Mouse (Mus musculus) gonadal fat pad, adult 2 months (tissue): Measurements from ENCODE around the gene Stk11. TPM values are rescaled to one million over a fixed set of nuclear protein-coding genes. Genes with fewer than 3 reads are reported as not detected.
"Not testable (repeated sequence)": the region's sequence is repeated elsewhere in the genome, so short reads cannot be mapped to it uniquely, and the experiment has no call there.

Experiments used
- DNase-seq: peaks from one replicate; pipeline ENCODE4 v3.0.0-alpha.2; 2012; ENCODE audit warnings: low read depth
- polyA plus RNA-seq: library from polyadenylated mRNA; depleted of rRNA; stranded (reverse); fragments of >200 nt; gene quantifications from 2 replicates; pipeline ENCODE4 v1.2.3, GENCODE M21; 2012

The Stk11 gene
- polyA plus RNA-seq, 1 experiment, result 108 TPM

DNA sequence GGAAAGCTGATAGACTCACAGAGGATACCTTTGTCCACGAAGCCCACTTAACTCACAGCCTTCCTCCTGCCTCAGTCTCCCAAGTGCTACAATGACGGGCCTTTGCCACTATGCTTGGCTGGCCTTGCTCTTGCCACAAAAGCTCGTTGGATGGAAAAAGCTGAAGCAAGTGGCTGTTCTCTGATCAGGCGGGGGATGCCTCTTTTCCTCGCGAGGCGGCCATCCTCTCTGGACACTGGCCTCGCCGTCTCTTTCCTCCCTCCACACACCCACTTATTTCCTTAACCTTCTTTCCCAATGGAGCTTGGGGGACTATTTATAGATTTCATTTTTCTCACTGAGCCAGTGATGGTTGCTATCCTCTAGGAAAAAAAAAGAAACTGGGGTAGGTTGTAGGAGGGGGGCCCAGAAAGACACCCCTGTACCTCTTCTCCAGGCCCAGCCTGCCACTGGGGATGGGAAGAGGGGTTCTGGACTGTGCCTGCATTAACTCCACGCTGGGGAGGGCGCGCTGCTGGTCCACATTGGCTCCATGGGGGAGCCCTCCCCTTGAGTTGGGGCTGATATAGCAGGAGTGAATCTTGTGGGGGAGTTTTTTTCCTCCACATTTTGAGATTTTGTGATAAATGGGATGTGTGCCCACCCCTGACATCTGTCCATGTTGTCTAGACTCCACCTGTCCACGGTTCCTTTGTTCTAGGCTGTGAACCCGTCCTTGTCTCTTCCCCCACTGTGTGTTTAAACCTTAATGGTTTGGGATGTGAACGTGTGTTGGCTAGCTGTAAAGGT is 41.7 kb downstream of the Stk11 start:
- no peak for DNase-seq

DNA sequence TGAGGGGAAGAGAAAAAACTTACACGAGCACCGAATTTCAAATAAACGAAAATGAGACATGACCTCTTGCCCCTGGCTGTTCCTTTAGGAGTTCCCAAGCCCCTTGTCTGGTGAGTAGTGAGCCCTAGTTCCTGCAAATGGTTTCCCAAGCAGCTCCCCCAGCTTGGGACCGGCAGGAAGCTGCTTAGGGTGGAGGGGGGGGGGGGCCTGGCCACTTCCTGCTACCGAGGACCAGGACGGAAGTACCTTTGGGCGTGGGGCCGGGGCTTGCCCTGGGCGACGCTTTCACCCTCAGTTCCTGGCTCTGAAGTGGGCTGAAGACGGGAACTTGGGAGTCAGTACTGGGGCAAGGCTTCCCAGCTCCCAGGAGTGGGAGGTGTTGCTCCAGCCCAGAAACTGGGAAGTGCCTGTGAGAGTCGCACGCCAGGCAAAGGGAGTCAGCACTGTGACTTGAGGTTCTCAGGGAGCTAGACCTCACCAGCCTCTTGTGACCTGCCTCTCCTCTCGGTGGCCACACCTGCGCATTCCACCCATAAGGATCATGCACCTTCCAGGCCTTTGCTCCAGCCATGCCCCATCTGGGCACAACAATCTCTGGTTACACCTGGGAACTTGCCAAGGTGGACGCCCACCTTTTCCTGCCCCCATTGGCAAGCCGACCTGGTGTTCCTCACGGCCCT is 42.8 kb downstream of the Stk11 start:
- no peak for DNase-seq

DNA sequence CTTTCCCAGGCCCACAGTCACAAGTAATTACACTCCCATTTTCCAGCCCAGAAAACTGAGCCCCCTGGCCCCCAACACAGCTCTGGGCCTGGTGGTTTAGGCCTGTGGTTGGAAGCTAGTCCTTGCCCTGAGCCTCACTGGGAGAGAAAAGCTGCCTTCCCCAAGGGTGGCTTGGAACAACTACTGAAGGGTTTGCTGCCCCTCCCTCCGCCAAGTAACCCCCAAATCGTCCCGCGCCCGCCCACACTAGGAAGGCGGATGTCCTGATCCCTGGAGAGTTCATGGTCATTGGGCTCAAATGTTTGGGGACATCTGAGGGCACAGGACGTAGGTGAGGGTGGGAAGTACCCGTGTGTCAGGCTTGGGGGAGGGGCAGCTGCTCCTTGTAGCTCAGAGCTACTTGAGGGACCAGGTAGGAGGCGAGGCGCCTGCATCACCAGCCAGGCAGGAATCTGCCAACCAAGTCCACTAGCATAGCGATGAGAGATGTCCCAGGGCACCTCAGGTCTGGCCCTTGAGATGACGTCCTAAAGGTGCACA is 43.5 kb downstream of the Stk11 start:
- DNase-seq, result no peak

DNA sequence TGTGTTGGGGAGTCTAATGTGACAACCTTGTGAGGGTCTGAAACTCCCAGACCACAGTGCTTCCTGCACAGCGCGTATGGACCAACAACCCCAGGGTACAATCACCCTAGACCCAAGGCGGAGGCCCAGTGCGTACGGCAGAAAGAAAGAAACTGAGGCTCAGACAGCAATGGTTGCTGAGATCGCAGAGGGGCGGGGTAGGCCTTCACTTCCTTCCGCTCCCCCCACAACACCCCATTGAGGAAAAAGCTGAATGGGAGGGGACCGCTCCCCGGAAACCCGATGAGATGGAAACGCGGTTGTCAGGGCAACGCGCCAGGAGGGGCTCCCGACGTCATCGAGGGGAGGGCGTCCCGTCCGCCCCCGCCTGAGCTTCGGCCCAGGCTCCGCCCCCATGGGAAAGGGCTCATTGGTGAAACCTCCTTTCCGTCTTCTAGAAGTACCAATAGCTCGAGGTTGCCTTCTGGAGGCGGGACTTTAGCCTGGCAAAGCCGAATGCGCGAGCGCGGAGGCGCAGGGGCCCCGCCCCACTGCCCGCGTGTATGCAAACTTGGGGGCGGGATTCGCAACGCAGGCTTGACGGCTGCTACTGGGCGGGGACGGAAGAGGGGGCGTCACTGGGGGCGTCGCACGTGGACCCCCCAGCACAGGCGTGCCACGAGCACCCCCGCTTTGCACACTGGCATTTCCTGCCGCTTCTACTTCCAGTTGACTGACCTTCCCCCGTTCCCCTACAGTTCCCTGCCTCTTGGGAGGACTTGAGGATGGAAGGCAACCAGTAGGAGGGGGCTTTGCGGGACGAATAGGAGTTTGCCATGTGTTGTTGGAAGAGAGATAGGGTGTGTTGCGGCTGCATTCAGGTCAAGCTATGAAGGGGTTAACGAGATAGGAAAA is 44.2 kb downstream of the Stk11 start:
- no peak for DNase-seq

DNA sequence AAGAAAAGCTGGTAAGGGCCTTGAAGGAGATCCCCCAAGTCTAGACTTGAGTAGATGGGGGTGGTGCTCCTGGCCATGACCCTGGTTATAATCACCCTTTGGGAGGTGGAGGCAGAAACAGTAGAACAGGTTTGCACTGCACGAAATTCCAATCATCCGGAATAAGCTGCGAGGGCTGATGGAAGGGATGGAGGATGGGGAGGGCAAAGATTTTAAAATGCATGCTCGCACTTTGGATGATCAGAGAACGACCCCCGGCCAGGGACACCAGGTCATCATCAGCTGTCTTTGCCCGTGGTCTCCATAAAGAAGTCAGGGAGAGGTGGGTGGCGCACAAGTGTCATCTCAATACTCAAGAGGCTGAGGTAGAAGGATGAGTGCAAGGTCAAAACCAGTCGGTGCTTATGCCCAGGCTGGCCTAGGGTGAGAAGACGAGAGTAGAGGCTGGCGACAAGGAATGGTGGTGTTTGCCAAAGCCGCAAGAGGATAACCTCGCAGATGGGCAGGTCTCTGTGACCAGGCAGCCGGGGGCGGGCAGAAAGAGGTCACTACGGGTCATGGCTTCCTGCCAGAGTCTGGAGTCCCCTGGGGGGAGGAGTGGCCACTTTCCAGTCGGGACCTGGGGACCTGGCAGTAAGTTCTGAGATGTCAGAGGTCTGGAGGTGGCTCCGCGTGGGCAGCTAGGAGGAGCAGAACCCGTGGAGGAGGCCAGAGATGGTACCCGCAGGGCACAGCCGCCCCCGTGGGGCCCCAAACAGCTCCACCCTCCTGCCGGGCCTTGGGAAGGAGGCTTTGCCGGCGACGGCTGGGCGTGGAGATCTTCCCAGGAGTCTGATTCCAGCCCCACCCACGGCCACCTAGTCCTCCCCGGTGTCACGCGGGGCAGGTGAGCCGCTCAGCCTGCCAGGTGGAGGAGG is 45.1 kb downstream of the Stk11 start:
- DNase-seq, result no peak

DNA sequence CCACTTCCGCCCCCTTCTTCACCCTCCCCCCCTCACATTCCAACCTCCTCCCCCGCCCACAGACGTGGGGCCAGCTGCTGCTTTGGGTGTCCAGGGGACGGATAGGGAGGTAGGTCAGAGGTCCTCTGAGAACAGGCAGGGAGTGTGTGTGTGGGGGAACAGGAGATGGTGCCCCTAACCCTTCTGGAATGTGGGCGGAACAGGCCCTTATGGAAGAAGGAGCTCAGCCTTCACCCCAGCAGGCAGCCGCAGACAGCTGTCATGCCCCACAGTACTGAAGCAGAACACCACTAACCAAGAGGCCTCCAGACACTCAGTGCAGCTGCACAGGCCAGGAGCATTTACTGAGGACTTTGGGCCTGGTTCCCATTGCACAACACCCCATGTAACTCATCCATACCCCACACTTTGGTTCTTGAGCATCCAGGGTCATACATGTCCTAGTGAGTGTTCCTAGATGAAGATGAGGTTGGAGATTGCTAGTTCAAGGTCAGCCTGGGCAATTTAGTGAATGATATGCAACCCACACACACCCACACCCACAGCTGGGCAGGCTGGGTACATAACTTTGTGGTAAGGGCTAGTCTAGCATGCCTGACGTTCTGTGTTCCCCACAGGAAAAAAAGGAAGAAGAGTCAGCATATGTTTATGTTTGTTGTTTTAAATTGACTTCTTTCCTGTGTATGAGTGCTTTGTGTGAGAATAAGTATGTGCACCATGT is 46.1 kb downstream of the Stk11 start:
- DNase-seq, result no peak

DNA sequence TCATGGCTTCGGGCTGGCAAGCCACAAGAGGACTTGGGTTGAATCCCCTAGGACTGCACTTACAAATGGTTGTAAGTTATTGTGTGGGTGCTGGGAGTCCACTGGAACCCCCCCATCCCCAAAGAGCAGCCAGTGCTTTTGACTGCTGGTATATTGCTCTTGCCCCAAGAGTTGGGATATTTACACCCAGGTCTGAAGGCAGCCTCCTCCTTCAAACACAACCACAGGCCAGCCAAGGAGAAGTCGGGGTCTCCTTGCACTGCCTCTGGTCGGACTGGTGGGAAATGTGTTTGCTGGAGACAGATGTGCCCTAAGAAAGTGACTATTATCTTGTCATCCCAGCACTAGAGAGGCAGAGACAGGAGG is 46.6 kb downstream of the Stk11 start:
- no peak for DNase-seq

DNA sequence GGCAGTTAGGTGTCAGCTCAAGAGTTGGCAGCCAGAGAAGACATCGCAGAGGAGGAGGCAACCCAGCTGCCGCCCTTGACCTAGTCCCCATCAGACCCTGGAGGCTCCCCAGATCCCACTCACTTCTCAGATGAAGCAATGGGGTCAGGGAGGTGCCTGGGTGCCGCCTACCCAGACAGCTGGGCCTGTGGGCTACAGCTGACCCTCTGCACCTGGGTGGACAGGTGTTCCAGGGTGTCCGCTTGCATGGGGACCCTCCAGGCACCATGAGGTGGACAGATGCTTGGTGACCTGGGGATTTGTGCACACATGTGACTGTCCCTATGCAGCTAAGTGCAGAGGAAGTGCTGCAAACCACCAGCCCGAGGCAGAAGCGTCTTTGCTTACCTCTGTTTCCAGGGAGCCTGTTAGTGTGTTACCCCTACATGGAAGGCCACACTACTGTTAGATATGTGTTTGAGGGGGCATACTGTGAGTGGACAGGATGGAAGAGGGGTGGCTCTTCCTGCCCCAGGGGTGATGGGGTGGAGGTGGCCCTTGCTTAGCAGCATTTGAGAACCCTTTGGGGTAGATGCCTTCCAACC is 47.2 kb downstream of the Stk11 start:
- DNase-seq, result no peak

DNA sequence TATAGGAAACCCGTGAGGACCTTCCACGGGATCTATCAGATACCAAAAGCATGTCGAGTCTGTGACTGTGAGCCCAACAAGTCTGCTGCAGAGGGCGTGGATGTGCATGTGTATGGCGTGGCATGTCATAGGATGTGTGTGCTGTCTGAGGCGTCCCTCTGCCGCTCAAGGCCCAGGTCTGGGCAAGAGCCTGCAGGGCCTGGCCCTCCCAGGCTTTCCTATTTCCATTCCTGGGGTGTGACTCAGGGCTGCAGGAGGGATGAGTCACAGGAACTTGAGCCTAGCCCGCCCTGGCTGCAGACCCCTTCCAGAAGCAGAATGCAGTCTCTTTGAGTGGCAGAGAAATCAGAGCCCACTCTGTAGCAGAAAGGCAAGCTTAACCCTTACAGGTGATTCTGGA is 48.1 kb downstream of the Stk11 start:
- DNase-seq, result no peak

DNA sequence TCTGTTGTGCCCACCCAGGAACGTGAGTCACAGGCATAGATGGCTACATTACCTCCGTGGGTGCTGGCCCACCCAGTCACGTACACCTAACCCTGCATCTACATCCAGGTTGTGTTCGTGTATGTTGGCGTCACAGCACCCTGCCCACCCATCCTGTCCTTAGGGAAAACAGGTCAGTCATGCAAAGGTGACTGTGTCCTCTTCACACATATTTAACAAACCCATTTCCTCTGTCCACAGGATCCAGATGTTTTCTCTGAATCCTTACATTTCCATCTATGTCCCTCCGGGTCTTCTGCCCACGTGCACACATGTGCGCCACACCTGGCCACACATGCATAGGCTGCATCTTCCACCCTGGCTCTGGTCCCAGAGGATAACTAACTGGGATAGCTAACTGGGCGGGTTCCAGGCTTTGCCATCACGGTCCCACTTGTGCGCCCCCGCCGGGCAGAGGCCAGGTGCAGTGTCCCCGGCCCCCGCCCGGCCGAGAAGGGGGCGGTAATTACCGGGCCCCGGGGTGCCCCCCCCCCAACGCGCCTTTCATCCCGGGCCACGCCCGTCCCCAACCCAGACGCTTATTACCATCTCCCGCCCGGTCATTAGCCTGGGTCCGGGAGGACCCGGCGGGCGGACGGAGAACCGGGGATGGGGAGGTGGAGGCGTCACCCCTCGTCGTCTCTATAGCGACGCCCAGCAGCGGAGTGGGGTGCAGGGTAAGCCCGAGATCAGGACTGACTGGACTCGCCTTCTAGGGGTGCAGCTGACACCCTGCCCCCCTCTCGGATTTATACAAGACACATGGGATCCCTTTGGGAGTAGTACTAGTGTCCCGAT is 48.8 kb downstream of the Stk11 start:
- DNase-seq, result no peak

DNA sequence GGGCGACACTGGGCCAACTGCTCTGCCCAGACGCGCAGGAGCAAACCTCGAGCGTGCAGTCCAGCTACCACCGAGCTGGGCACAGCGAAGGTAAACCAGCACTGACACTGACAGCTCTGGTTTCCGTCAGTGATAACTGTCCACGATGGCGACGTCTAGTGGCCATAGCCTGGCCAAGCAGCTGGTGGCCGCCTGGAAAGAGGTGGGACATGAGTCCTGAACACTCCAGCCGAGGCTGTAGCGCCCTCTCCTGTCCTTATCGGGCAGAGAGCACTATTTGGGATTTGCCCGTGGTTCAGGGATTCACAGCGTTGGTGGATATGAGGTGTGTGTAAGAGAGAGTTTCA is 49.4 kb downstream of the Stk11 start:
- no peak for DNase-seq

DNA sequence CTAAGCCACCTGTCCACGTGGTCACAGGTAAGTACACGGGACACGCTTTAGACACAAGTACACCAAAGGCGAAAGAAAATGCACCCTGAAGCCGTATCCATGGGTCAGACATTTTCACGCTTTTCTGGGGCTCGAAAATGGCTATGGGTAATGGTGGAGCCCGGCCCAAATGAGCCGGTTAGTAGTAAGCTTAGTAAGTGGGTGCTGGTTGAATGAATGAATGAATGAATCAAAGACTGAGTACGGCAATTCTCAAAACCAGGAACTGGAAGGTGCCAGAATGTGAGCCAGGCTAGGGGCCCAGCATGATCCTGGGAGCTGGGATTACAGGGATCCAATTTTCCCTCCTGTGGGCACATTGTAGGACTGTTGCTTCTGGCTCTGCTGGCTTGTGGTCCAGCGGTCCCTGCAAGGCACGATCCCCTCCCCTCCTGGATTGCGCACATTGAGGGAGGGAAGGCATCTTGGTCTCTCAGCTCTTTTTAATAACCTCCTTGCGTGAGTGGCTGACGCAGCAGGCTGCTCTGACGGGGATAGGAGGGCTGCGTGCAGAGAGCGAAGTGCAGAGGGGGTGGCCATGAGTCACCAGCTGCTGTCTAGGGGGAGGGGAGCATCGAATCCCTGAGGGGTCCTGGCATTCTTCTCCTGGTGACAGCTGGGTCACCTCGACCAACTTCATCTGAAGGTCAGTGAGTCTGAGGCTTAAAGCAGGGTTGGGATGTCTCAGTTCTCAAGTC is 50.0 kb downstream of the Stk11 start, which contains the start of gene Cirbp:
Gene Cirbp, plus strand, starts transcription at position 594 of the 737 bp plus-strand sequence.
- no peak for DNase-seq

DNA sequence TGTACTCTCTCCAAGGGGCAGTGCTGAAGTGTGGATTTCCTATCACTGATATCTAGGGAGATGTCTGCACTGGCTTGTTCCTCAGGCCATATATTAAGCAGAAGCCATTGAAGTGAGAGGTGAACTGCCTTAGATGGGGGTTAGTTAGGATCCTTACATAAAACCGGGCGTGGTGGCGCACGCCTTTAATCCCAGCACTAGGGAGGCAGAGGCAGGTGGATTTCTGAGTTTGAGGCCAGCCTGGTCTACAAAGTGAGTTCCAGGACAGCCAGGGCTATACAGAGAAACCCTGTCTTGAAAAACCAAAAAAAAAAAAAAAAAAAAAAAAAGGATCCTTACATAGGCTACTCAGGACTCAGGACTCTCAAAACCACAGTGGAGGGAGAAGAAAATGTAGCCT is 50.5 kb downstream of the Stk11 start:
- DNase-seq, result not testable (repeated sequence)

DNA sequence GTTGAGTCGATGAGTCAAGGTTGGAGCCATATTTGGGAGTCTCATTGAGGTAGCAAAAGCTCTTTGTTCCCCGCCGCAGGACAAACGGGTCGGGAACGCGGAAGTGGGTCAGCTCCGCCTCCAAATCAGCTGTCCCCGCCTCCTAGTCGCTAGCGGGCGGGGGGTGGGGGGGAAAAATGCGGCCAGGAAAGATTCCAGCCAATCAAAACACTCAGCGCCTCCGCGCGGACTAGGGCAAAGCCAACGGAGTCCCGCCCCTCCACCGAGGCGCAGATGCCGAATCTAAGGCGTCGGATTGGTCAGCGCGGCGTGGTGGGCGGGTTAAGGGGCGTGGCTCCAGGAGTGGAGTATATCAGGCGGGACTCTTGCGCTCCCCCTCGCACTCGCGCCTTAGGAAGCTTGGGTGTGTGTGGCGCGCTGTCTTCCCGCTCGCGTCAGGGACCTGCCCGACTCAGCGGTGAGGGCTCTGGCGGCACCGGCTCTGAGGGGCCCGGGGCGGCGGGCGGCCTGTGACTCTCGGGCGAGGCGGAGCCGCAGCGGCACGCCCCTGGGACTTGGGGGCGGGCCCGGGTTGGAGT is 51.9 kb downstream of the Stk11 start:
- no peak for DNase-seq

DNA sequence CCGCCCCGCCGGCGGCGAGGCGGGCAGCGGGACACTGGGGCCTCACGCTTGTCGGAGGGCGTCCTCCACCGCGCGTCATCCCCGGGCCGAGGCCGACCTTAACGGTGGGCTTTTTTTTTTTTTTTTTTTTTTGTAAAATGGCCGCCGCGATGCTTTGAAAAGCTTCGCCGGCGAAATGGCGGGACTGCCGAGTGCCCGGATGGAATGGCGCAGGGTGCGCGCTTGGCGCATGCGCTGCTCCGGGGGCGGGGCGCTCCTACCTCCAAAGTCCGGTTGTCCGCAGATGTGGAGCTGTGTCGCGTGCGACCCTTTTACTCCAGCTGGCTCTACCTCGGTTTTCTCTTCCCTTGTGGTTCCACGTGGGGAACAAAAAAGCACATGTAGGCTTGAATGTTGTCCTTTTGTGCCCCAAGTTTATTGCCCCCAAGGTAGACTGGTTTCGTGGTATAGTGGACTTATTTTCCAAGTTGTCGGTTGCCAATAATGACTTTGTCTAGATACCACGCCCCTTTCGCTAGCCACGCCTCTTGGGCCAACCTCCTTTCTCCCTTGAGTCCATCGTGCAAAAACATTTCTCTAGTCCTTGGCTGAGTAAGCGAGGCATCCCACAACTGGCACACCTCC is 52.5 kb downstream of the Stk11 start:
- DNase-seq, result no peak

DNA sequence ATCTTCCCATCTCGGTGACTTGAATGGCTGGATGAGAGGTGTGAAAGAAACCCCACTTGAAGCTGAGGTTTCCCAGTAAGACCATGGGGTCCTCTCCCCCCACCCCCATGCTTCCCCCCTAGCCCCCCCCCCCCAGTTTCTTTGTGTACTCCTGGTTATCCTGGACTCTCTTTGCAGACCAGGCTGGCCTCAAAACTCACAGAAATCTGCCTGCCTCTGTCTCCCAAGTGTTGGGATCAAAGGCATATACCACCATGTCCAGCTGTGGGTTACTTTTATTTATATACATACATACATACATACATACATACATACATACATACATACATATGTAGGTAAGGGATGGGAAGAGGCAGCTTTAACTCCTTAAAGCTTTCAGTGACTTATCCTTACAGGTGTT is 53.5 kb downstream of the Stk11 start:
- DNase-seq, result no peak

DNA sequence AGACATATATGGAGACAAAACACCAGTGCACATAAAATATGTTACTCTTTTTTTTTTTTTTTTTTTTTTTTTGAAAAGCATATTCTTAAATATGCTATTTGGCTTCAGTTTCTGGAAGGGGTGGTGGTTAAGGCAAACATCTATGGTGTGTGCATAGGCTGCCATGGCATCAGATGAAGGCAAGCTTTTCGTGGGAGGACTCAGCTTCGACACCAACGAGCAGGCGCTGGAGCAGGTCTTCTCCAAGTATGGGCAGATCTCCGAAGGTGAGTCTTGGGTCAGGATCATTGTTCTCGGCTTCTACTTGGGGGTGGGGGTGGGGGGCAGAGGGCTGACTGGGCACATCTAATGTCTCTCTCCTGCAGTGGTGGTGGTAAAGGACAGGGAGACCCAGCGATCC is 54.0 kb downstream of the Stk11 start:
- no peak for DNase-seq

DNA sequence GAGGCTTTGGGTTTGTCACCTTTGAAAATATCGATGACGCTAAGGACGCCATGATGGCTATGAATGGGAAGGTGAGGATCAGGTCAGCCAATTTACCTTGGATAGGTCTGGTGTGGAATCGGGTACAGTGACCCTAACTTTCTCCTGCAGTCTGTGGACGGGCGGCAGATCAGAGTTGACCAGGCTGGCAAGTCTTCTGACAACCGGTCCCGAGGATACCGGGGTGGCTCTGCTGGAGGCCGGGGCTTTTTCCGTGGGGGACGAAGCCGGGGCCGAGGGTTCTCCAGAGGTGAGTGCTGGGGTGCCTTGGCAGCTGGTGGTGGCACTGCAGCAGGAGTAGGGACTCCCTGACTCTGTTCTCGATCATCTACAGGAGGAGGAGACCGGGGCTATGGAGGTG is 54.4 kb downstream of the Stk11 start:
- no peak for DNase-seq
